Mouse (Mus musculus) liver, embryonic 14.5 days (tissue): ENCODE results near the gene Arhgap21.
A peak's percentile ranks its signal among the peaks of the same experiment; 100 is the strongest.

Source experiments
- CTCF ChIP-seq: IDR thresholded peaks from 2 replicates; pipeline ENCODE4 v1.5.1; 2016; ENCODE audit warnings: antibody characterized with exemption, low read depth, control low read depth
- EP300 ChIP-seq: IDR thresholded peaks from 2 replicates; pipeline ENCODE4 v1.6.1; 2016; ENCODE audit warnings: antibody characterized with exemption, low read depth

DNA sequence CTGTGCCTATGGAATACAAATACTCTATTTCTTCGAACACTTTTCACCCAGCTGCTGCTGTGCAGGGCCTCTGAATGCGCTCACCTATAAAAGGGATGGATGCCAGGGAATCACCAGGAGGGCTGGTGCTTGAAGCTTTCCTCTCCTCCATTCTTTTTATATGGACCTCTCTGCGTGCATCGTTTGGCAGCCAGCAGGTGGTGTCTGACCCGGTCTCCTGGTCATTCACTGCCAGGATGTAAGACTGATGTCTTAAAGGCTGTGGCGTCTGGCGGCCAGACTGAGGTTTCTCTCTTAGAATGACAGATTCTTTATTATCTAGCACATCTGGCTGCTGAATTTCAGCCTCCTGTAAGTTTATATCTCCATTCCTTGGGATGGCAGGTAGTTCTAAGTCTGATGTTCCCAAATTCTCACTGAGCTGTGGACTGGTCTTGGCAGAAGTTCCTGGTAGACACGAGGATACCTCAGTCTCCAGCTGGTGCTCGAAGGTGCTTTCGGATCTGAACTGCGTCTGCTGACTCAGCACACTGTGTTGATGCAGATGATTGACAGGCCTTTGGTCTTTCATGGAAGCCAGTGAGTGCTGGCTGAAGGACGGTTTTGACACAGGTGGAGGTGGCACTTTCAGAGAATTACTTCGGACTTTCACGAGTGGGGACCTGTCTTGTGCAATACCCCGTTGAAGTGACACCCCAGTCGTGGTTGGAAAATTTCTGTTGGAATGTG lies 88.6 kb downstream of the Arhgap21 start:
- no peak for TF ChIP-seq EP300
- TF ChIP-seq CTCF = peak; percentile 21; the same call in 1 of the 2 replicates
